Comparison of ENCODE assay signal across 31 mouse cellular contexts in genomic region chr7:106725654-106726053, GRCm38 (mm10). TPM values are rescaled to one million over a fixed set of nuclear protein-coding genes. Genes with fewer than 3 reads are reported as not detected.
"Had no signal": no experiment of that assay in that cellular context is flagged by ENCODE, and none has a peak within 500 bp of the region (broad histone marks: within the 10 kb centered on the region; RNA-seq: fewer than 3 reads in every experiment).

No protein-coding gene starts in this region.

RNA-seq across cellular contexts. Expression of gene Olfr695, which starts 9.5 kb away (rescaled TPM):
- total RNA-seq: common myeloid progenitor, adult 5-6 weeks; forebrain, postnatal 0 days; gastrocnemius, adult 18-20 months; gastrocnemius, adult 2 months; gastrocnemius, adult 8-10 months; gastrocnemius, postnatal 10 days; gastrocnemius, postnatal 14 days; gastrocnemius, postnatal 25 days; gastrocnemius, postnatal 36 days; gastrocnemius, postnatal 4 days; heart, adult 18-20 months; heart, adult 2 months; heart, adult 8-10 months had no signal
- polyA plus RNA-seq: cortical plate, adult 2 months; embryonic facial prominence, embryonic 10.5 days; embryonic facial prominence, embryonic 11.5 days; embryonic facial prominence, embryonic 12.5 days; embryonic facial prominence, embryonic 13.5 days; embryonic facial prominence, embryonic 14.5 days; embryonic facial prominence, embryonic 15.5 days; erythroblast, embryonic 14.5 days; forebrain, embryonic 10.5 days; forebrain, embryonic 11.5 days; forebrain, embryonic 12.5 days; forebrain, embryonic 13.5 days; forebrain, embryonic 14.5 days; forebrain, embryonic 15.5 days; forebrain, embryonic 16.5 days; forebrain, postnatal 0 days; frontal cortex, adult 2 months; gonadal fat pad, adult 2 months; heart, adult 2 months had no signal

RNA-seq across cellular contexts. Expression of gene Olfr697, which starts 16.6 kb away (rescaled TPM):
- total RNA-seq: common myeloid progenitor, adult 5-6 weeks; forebrain, postnatal 0 days; gastrocnemius, adult 18-20 months; gastrocnemius, adult 2 months; gastrocnemius, adult 8-10 months; gastrocnemius, postnatal 10 days; gastrocnemius, postnatal 14 days; gastrocnemius, postnatal 25 days; gastrocnemius, postnatal 36 days; gastrocnemius, postnatal 4 days; granulocyte monocyte progenitor cell, adult 5-6 weeks; heart, adult 18-20 months; heart, adult 2 months; heart, adult 8-10 months had no signal
- polyA plus RNA-seq: cortical plate, adult 2 months; embryonic facial prominence, embryonic 10.5 days; embryonic facial prominence, embryonic 11.5 days; embryonic facial prominence, embryonic 12.5 days; embryonic facial prominence, embryonic 13.5 days; embryonic facial prominence, embryonic 14.5 days; embryonic facial prominence, embryonic 15.5 days; erythroblast, embryonic 14.5 days; forebrain, embryonic 10.5 days; forebrain, embryonic 11.5 days; forebrain, embryonic 12.5 days; forebrain, embryonic 13.5 days; forebrain, embryonic 14.5 days; forebrain, embryonic 15.5 days; forebrain, embryonic 16.5 days; forebrain, postnatal 0 days; frontal cortex, adult 2 months; gonadal fat pad, adult 2 months; heart, adult 2 months had no signal

RNA-seq across cellular contexts. Expression of gene Olfr698, which starts 29.5 kb away (rescaled TPM):
- total RNA-seq: common myeloid progenitor, adult 5-6 weeks; forebrain, postnatal 0 days; gastrocnemius, adult 18-20 months; gastrocnemius, adult 2 months; gastrocnemius, adult 8-10 months; gastrocnemius, postnatal 10 days; gastrocnemius, postnatal 14 days; gastrocnemius, postnatal 25 days; gastrocnemius, postnatal 36 days; gastrocnemius, postnatal 4 days; granulocyte monocyte progenitor cell, adult 5-6 weeks; heart, adult 18-20 months; heart, adult 2 months; heart, adult 8-10 months had no signal
- polyA plus RNA-seq: cortical plate, adult 2 months; embryonic facial prominence, embryonic 10.5 days; embryonic facial prominence, embryonic 11.5 days; embryonic facial prominence, embryonic 12.5 days; embryonic facial prominence, embryonic 13.5 days; embryonic facial prominence, embryonic 14.5 days; embryonic facial prominence, embryonic 15.5 days; erythroblast, embryonic 14.5 days; forebrain, embryonic 10.5 days; forebrain, embryonic 11.5 days; forebrain, embryonic 12.5 days; forebrain, embryonic 13.5 days; forebrain, embryonic 14.5 days; forebrain, embryonic 15.5 days; forebrain, embryonic 16.5 days; forebrain, postnatal 0 days; frontal cortex, adult 2 months; gonadal fat pad, adult 2 months; heart, adult 2 months had no signal

RNA-seq across cellular contexts. Expression of gene Olfr694, which starts 34.0 kb away (rescaled TPM):
- total RNA-seq: common myeloid progenitor, adult 5-6 weeks; forebrain, postnatal 0 days; gastrocnemius, adult 18-20 months; gastrocnemius, adult 2 months; gastrocnemius, adult 8-10 months; gastrocnemius, postnatal 10 days; gastrocnemius, postnatal 14 days; gastrocnemius, postnatal 25 days; gastrocnemius, postnatal 36 days; gastrocnemius, postnatal 4 days; granulocyte monocyte progenitor cell, adult 5-6 weeks; heart, adult 18-20 months; heart, adult 2 months; heart, adult 8-10 months had no signal
- polyA plus RNA-seq: cortical plate, adult 2 months; embryonic facial prominence, embryonic 10.5 days; embryonic facial prominence, embryonic 11.5 days; embryonic facial prominence, embryonic 12.5 days; embryonic facial prominence, embryonic 13.5 days; embryonic facial prominence, embryonic 14.5 days; embryonic facial prominence, embryonic 15.5 days; erythroblast, embryonic 14.5 days; forebrain, embryonic 10.5 days; forebrain, embryonic 11.5 days; forebrain, embryonic 12.5 days; forebrain, embryonic 13.5 days; forebrain, embryonic 14.5 days; forebrain, embryonic 15.5 days; forebrain, embryonic 16.5 days; forebrain, postnatal 0 days; frontal cortex, adult 2 months; gonadal fat pad, adult 2 months; heart, adult 2 months had no signal

RNA-seq across cellular contexts. Expression of gene Olfr693, which starts 45.3 kb away (rescaled TPM):
- total RNA-seq: common myeloid progenitor, adult 5-6 weeks; forebrain, postnatal 0 days; gastrocnemius, adult 18-20 months; gastrocnemius, adult 2 months; gastrocnemius, adult 8-10 months; gastrocnemius, postnatal 10 days; gastrocnemius, postnatal 14 days; gastrocnemius, postnatal 25 days; gastrocnemius, postnatal 36 days; gastrocnemius, postnatal 4 days; granulocyte monocyte progenitor cell, adult 5-6 weeks; heart, adult 18-20 months; heart, adult 2 months; heart, adult 8-10 months had no signal
- polyA plus RNA-seq: cortical plate, adult 2 months; embryonic facial prominence, embryonic 11.5 days; embryonic facial prominence, embryonic 12.5 days; embryonic facial prominence, embryonic 13.5 days; embryonic facial prominence, embryonic 14.5 days; erythroblast, embryonic 14.5 days; forebrain, embryonic 10.5 days; forebrain, embryonic 11.5 days; forebrain, embryonic 12.5 days; forebrain, embryonic 13.5 days; forebrain, embryonic 14.5 days; forebrain, embryonic 15.5 days; forebrain, embryonic 16.5 days; forebrain, postnatal 0 days; frontal cortex, adult 2 months; gonadal fat pad, adult 2 months; heart, adult 2 months had no signal
